Mouse (Mus musculus) megakaryocyte, embryonic 14.5 days (primary cell): ENCODE measurements around the gene Morn2.

Source experiments
- FLI1 ChIP-seq: IDR thresholded peaks from 2 replicates; pipeline ENCODE4 v1.6.1; 2012; ENCODE audit warnings: low read length, inconsistent platforms, mixed read lengths
- GATA1 ChIP-seq: IDR thresholded peaks from 3 replicates; pipeline ENCODE4 v1.6.1; 2012; ENCODE audit warnings: mixed read lengths, low read length, inconsistent platforms, borderline replicate concordance

DNA sequence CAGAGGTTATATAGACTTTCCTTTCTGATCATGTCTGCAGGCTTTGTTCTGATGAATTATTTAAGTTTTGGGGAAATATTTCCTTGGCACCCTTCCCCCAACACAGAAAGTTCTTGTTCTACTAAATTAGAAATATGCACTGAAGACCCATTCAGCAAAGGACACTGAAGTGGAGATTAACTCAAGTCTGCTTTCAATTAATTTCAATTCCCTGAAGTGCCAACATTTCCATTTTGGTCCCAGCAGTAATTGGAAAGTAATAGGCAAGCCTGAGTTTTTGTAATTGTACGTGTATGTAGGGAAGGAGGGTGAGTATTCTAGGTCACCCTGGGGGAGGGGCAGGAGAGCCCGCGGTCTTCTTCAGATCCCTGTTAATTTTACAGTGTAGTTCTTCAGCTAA is 36.4 kb downstream of the Morn2 start:
- TF ChIP-seq GATA1 (no peak), FLI1 (no peak)
